Mouse (Mus musculus): ENCODE measurements around the gene Zfp60.

DNA sequence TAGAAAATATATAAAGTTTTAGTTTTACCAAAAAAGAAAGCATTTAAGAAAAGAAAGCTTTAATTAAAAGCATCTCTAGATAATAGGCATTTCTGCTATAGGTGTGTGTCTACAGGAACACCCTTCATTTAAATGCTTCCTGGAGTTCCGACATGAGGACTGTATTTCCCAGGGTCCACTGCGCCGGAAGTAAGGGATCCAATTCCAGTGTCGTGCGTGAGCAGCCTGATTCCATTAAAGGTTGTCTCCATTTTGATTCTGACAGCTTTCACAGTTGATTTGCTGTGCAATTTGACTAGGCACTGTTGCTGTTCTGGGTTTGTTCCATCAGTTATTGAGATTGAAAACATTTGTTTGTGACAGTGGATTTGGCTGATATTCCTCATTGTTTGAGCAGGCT is 71.8 kb downstream of the Zfp60 start:
- TF ChIP-seq CTCF (IDR thresholded peaks at IDR 0.05; ENCODE audit: low read depth, low read length) (no peak), EP300 (IDR thresholded peaks at IDR 0.05; ENCODE audit: insufficient read depth, low read depth, low read length) (no peak), POLR2A (IDR thresholded peaks at IDR 0.05; ENCODE audit: insufficient read depth, low read length) (no peak)

Data from ES-Bruce4 (cell line).